ENCODE assay signal across 27 mouse cellular contexts in the genomic region with DNA sequence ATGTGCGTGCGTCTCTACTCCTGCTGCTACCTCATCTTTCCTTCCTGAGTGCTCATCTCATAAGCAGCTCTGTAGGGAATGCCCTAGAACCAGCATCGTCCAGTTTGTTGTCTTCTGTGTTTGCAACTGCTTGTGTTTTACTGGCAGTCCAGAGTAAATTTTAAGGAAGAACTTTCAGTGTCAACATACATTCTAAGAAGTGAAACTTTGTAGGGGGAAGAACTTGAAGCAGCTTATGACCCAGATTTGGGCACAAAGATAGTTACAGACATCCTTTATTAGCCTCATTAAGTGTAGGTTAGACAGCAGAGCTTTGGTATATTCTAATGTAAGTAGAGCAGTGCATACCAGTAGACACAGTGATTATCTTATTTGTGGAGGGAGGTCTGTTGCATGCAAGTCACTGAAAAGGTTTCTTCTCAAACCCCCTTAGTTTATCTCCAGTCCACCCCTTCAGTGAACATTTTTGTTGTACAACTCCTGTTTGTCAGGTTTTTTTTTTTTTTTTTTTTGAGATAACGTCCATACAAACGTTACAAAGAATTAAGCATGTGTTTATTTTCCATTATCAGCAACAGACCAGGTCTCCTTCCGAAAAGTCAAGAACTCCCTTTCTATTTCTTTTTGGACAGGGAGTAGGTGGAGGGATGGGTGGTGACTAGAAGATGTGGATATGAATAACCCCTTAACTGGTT. TPM values are rescaled to one million over a fixed set of nuclear protein-coding genes. Genes with fewer than 3 reads are reported as not detected.
A peak's percentile ranks its signal among the peaks of the same experiment; 100 is the strongest.
DNase-seq lines count a peak whose midpoint lies in the region; ATAC-seq lines count a peak whose summit lies in the region.
"Had no signal": no experiment of that assay in that cellular context is flagged by ENCODE, and none has a peak within 500 bp of the region (broad histone marks: within the 10 kb centered on the region; RNA-seq: fewer than 3 reads in every experiment).

No protein-coding gene starts in this region.

- no peak overlapping the region for H3K9ac ChIP-seq in liver, embryonic 13.5 days
- no peak overlapping the region for H3K9ac ChIP-seq in forebrain, embryonic 15.5 days (replicated peaks)
- no peak overlapping the region for H3K9ac ChIP-seq in intestine, embryonic 16.5 days (ENCODE audit: low read depth, low read length)
- H3K9ac ChIP-seq: forebrain, embryonic 13.5 days; heart, embryonic 12.5 days; hindbrain, embryonic 14.5 days; limb, embryonic 15.5 days; lung, embryonic 15.5 days; neural tube, embryonic 13.5 days had no signal

- no peaks in the 10 kb centered on the region for H3K27me3 ChIP-seq in liver, embryonic 13.5 days
- no peaks in the 10 kb centered on the region for H3K27me3 ChIP-seq in forebrain, embryonic 15.5 days
- H3K27me3 ChIP-seq in intestine, embryonic 16.5 days (replicated peaks; ENCODE audit: control insufficient read depth, insufficient read depth, low read length) = no peaks in the 10 kb centered on the region
- H3K27me3 ChIP-seq: forebrain, embryonic 13.5 days; heart, embryonic 12.5 days; limb, embryonic 15.5 days; lung, embryonic 15.5 days; neural tube, embryonic 13.5 days had no signal

- peaks cover 39% of the 10 kb centered on the region for H3K4me1 ChIP-seq in liver, embryonic 13.5 days (replicated peaks)
- peaks cover 5% of the 10 kb centered on the region; the same call in 1 of the 2 replicates for H3K4me1 ChIP-seq in forebrain, embryonic 15.5 days
- H3K4me1 ChIP-seq in intestine, embryonic 16.5 days (ENCODE audit: control insufficient read depth, insufficient read depth, low read length) = 0 out of 2 replicates have a peak, but pooled peaks cover 2% of the 10 kb centered on the region
- H3K4me1 ChIP-seq: forebrain, embryonic 13.5 days; limb, embryonic 10.5 days; limb, embryonic 15.5 days had no signal

- 42% methylated on average over 6 of the region's 6 CpGs for WGBS in liver, embryonic 13.5 days (ENCODE audit: insufficient replicate concordance)
- WGBS in forebrain, embryonic 15.5 days = 94% methylated on average over 6 of the region's 6 CpGs
- WGBS in intestine, embryonic 16.5 days = 75% methylated on average over 6 of the region's 6 CpGs

- peak overlapping the region; percentile 48; the same call in 1 of the 2 replicates for H3K27ac ChIP-seq in liver, embryonic 13.5 days
- no peak overlapping the region for H3K27ac ChIP-seq in forebrain, embryonic 15.5 days (replicated peaks)
- no peak overlapping the region for H3K27ac ChIP-seq in intestine, embryonic 16.5 days (ENCODE audit: low read length)
- H3K27ac ChIP-seq: forebrain, embryonic 13.5 days; hindbrain, embryonic 14.5 days; limb, embryonic 10.5 days; limb, embryonic 15.5 days; lung, embryonic 15.5 days; neural tube, embryonic 13.5 days had no signal

- H3K4me2 ChIP-seq in liver, embryonic 13.5 days = no peak overlapping the region
- H3K4me2 ChIP-seq in forebrain, embryonic 15.5 days (replicated peaks) = no peak overlapping the region
- H3K4me2 ChIP-seq in intestine, embryonic 16.5 days (ENCODE audit: low read depth, low read length) = no peak overlapping the region
- H3K4me2 ChIP-seq: forebrain, embryonic 13.5 days; heart, embryonic 12.5 days; hindbrain, embryonic 14.5 days; limb, embryonic 15.5 days; lung, embryonic 15.5 days; midbrain, embryonic 11.5 days; neural tube, embryonic 13.5 days had no signal

- no peak overlapping the region for H3K4me3 ChIP-seq in liver, embryonic 13.5 days (replicated peaks)
- H3K4me3 ChIP-seq in forebrain, embryonic 15.5 days = no peak overlapping the region
- H3K4me3 ChIP-seq in intestine, embryonic 16.5 days (ENCODE audit: low read length) = no peak overlapping the region
- H3K4me3 ChIP-seq: forebrain, embryonic 13.5 days; heart, embryonic 12.5 days; limb, embryonic 10.5 days; limb, embryonic 15.5 days; lung, embryonic 15.5 days; neural tube, embryonic 13.5 days had no signal

- no peaks in the 10 kb centered on the region for H3K9me3 ChIP-seq in liver, embryonic 13.5 days (replicated peaks)
- H3K9me3 ChIP-seq in forebrain, embryonic 15.5 days = no peaks in the 10 kb centered on the region
- no peaks in the 10 kb centered on the region for H3K9me3 ChIP-seq in intestine, embryonic 16.5 days (ENCODE audit: control insufficient read depth, low read length)
- H3K9me3 ChIP-seq: forebrain, embryonic 13.5 days; heart, embryonic 12.5 days; limb, embryonic 10.5 days; limb, embryonic 15.5 days; lung, embryonic 15.5 days; neural tube, embryonic 13.5 days had no signal

- peak; percentile 81 for ATAC-seq in liver, embryonic 13.5 days (ENCODE audit: low read depth)
- peak; percentile 77 for ATAC-seq in megakaryocyte, adult 5-6 weeks (ENCODE audit: poor library complexity, severe bottlenecking)
- ATAC-seq in forebrain, embryonic 15.5 days (replicated peaks) = no peak
- ATAC-seq in intestine, embryonic 16.5 days = no peak
- ATAC-seq: activated CD4-positive, CD25-positive, alpha-beta regulatory T cell, adult 4 months; forebrain, embryonic 13.5 days had no signal

- H3K36me3 ChIP-seq in liver, embryonic 13.5 days = peaks cover 22% of the 10 kb centered on the region
- H3K36me3 ChIP-seq in forebrain, embryonic 15.5 days = no peaks in the 10 kb centered on the region
- H3K36me3 ChIP-seq in intestine, embryonic 16.5 days (ENCODE audit: control insufficient read depth, insufficient read depth, low read length) = 0 out of 2 replicates have a peak, but pooled peaks cover 3% of the 10 kb centered on the region

- DNase-seq in A20 (ENCODE audit: low read depth, low spot score) = peak; percentile 25
- DNase-seq in c-Kit-positive CD71-positive TER-119-negative erythroid progenitor cells, embryonic 14.5 days (ENCODE audit: low read depth) = peak; percentile 48
- no peak for DNase-seq in liver, embryonic 13.5 days
- no peak for DNase-seq in urinary bladder, postnatal 4 days (ENCODE audit: low spot score in 2 of 2)
- no peak for DNase-seq in kidney, adult 11 months
- DNase-seq: adrenal gland, adult 2 months; cerebellum, adult 11-12 months; cerebellum, postnatal 10 days; gastrocnemius, postnatal 14 days; heart, adult 18-20 months; kidney, adult 2 months; kidney, postnatal 36 days; lung, postnatal 4 days; thymus, adult 2 months; thymus, postnatal 36 days had no signal

RNA-seq across cellular contexts. Expression of a gene that starts 55.2 kb away (rescaled TPM):
- polyA plus RNA-seq in liver, embryonic 13.5 days (2015; fragmentation: Nextera tagmentation; extraction: Ambion mirVana) = 104 and 106 TPM in 2 replicates
- total RNA-seq in megakaryocyte, adult 5-6 weeks (2015) = 55.4 and 61.5 TPM in 2 replicates
- 36.3 and 37.4 TPM in 2 replicates for total RNA-seq in megakaryocyte, adult 5-6 weeks (2017)
- polyA plus RNA-seq in forebrain, embryonic 15.5 days (2015; fragmentation: Nextera tagmentation; extraction: Ambion mirVana) = 259 and 261 TPM in 2 replicates
- 82.0 and 84.7 TPM in 2 replicates for polyA plus RNA-seq in intestine, embryonic 16.5 days (2015; fragmentation: Nextera tagmentation; extraction: Ambion mirVana)

Comparison
In these comparisons a context has a peak if more than half of its experiments do, and no peak if none do; other contexts are left out.
1. DNase-seq: peak in A20 (single experiment) and c-Kit-positive CD71-positive TER-119-negative erythroid progenitor cells, embryonic 14.5 days (single experiment); none in liver, embryonic 13.5 days (single experiment), urinary bladder, postnatal 4 days (0 of 2) and kidney, adult 11 months (single experiment).
2. ATAC-seq: peak in liver, embryonic 13.5 days (single experiment) and megakaryocyte, adult 5-6 weeks (single experiment); none in forebrain, embryonic 15.5 days (single experiment) and intestine, embryonic 16.5 days (single experiment).